Mouse (Mus musculus) neural tube, embryonic 12.5 days (tissue): ENCODE results near the gene Ccdc173. TPM values are rescaled to one million over a fixed set of nuclear protein-coding genes. Genes with fewer than 3 reads are reported as not detected.
A peak's percentile ranks its signal among the peaks of the same experiment; 100 is the strongest.

Experiments
- ATAC-seq: fragments of 200-750 bp; cut with Nextera tagmentation; 2 replicates; pipeline ENCODE4 v1.8.0; 2017; ENCODE audit warnings: low read depth, mild to moderate bottlenecking, moderate TSS enrichment, moderate library complexity; ENCODE audit not compliant: low FRiP score
- H3K27ac ChIP-seq: fragments of 300-500 bp; sonication (generic); 2 replicates; pipeline ENCODE4 v1.5.1; 2016
- H3K27me3 ChIP-seq: fragments of 300-500 bp; sonication (generic); replicated peaks from 2 replicates; pipeline ENCODE4 v1.6.1; 2016; ENCODE audit warnings: mild to moderate bottlenecking
- H3K36me3 ChIP-seq: fragments of 300-500 bp; sonication (generic); 2 replicates; pipeline ENCODE4 v1.6.1; 2016; ENCODE audit warnings: mild to moderate bottlenecking
- H3K4me1 ChIP-seq: fragments of 300-500 bp; sonication (generic); 2 replicates; pipeline ENCODE4 v1.6.1; 2016
- H3K4me2 ChIP-seq: fragments of 300-500 bp; sonication (generic); replicated peaks from 2 replicates; pipeline ENCODE4 v1.6.1; 2016; ENCODE audit warnings: mild to moderate bottlenecking
- H3K4me3 ChIP-seq: fragments of 300-500 bp; sonication (generic); 2 replicates; pipeline ENCODE4 v1.5.1; 2016
- H3K9ac ChIP-seq: fragments of 300-500 bp; sonication (generic); 2 replicates; pipeline ENCODE4 v1.6.1; 2016; ENCODE audit warnings: mild to moderate bottlenecking
- H3K9me3 ChIP-seq: fragments of 300-500 bp; sonication (generic); 2 replicates; pipeline ENCODE4 v1.6.1; 2016; ENCODE audit warnings: mild to moderate bottlenecking
- WGBS: fragments of 180-500 bp; shearing (Covaris S2); methylation state at CpG from one replicate; pipeline ENCODE4 v1.1.7; 2016; 5-methylcytosine and 5-hydroxymethylcytosine counted together
- polyA plus RNA-seq: library from polyadenylated mRNA; unstranded; fragments of >200 nt; fragmentation: Nextera tagmentation; extraction: Ambion mirVana; gene quantifications from 2 replicates; pipeline ENCODE4 v1.2.1, GENCODE M21; 2016

Gene Ccdc173
- polyA plus RNA-seq: 4.4 and 4.7 TPM in 2 replicates

DNA sequence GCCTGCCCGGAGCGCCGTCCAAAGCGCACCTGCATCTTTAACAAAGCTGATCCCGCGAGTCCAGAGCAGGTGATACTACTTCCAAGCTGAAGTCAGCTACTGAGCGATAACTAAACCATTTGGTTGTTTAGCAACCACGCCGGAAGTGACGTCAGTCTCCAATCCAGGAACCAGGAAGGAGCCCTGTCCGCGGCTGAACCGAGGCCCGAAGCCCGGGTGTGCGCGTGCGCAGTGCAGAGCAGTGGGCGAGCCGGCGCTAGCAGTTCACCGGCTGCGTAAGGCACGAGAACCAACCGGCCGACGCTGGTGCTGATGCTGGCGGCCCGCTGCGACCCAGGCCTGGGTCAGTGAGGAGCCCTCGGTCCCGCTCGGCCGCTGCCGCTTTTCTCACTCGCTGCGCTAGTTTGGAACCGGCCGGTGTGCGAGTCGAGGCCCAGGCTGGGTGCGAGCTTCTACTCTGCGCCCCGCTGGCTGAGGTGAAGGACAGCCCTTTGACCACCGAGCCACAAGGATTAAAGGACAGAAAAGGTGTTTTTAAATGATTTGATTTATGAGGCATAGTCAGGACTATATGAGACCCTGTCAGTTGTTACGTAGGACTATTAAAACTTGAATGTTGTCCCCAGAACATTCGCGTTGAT, at the start of gene Ccdc173, which contains the start of gene Phospho2:
Gene Ccdc173, minus strand, starts transcription at position 147 of the 641 bp plus-strand sequence.
Gene Phospho2, plus strand, starts transcription at position 195 of the 641 bp plus-strand sequence.
- WGBS: 2% methylated on average over 48 of the region's 48 CpGs
- peak within 1 kb of the TSS; percentile 69 for H3K4me3 ChIP-seq
- no peaks in the 10 kb centered on the region for H3K27me3 ChIP-seq
- H3K9ac ChIP-seq: peak within 1 kb of the TSS; percentile 82
- peak within 1 kb of the TSS; percentile 83 for H3K4me2 ChIP-seq
- ATAC-seq: peak; percentile 94
- H3K36me3 ChIP-seq: peaks cover 22% of the 10 kb centered on the region
- H3K4me1 ChIP-seq: no peaks in the 10 kb centered on the region
- peak within 1 kb of the TSS; percentile 53; the same call in 1 of the 2 replicates for H3K27ac ChIP-seq
- no peaks in the 10 kb centered on the region for H3K9me3 ChIP-seq

GRCm38 (mm10) chr2:69838707-69839106, 49.3 kb upstream of the Ccdc173 start:
- no peak for ATAC-seq
- Histone ChIP-seq H3K27me3 (no peaks in the 10 kb centered on the region), H3K4me1 (no peaks in the 10 kb centered on the region), H3K9me3 (no peaks in the 10 kb centered on the region), H3K27ac (no peak overlapping the region), H3K4me2 (no peak overlapping the region), H3K9ac (no peak overlapping the region), H3K36me3 (peaks cover 18% of the 10 kb centered on the region), H3K4me3 (no peak overlapping the region)

DNA sequence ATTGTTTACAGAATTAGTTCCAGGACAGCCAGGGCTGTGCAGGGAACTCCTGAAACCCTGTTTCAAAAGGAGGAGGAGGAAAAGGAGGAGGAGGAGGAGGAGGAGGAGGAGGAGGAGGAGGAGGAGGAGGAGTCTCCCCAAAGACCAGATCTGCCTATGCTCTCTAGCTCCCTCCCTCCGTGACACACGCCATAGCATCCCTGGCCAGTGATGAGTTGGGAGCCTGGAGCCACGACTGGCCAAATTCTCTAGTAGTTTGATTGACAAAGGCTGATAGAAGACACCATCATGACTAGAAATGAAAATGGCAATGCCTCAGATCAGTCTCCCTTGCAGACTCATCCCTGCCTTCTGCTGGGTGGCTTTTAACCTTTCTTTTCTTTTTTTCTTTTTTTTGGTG, 48.6 kb upstream of the Ccdc173 start:
- no peaks in the 10 kb centered on the region for H3K27me3 ChIP-seq
- no peak for ATAC-seq

DNA sequence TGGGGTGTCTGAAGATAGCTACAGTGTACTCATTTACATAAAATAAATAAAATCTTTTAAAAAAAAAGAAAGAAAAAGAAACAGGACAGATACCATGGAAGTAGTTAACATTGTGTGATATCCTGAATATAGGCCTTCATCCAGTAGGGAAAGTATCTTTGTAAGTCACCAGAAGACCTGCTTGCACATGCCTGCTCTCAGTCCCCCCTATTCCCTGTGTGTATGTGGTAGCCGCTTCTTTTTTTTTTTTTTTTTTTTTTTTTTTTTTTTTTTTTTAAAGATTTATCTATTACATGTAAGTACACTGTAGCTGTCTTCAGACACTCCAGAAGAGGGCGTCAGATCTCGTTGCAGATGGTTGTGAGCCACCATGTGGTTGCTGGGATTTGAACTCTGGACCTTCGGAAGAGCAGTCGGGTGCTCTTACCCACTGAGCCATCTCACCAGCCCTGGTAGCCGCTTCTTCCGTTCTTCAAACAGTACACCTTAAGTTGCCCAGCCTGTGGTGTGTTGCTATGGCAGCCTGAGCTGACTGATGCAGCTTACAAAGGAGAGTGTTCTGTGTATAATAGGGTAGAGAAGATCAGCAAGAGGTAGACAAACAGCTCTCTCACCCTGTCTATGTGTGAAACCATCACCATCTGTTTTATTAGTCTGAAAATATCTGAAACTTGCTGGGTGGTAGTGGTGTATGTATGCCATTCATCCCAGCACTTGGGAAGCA, 48.0 kb upstream of the Ccdc173 start:
- no peak overlapping the region for H3K27ac ChIP-seq
- no peaks in the 10 kb centered on the region for H3K4me1 ChIP-seq
- no peak for ATAC-seq
- H3K9ac ChIP-seq: no peak overlapping the region
- no peak overlapping the region for H3K4me3 ChIP-seq
- no peaks in the 10 kb centered on the region for H3K9me3 ChIP-seq
- WGBS: 70% methylated on average over 7 of the region's 7 CpGs
- peaks cover 29% of the 10 kb centered on the region for H3K36me3 ChIP-seq
- H3K27me3 ChIP-seq: no peaks in the 10 kb centered on the region
- no peak overlapping the region for H3K4me2 ChIP-seq

More for the DNA sequence above, 48.6 kb upstream of the Ccdc173 start:
- Histone ChIP-seq H3K4me3 (no peak overlapping the region), H3K9me3 (no peaks in the 10 kb centered on the region), H3K9ac (no peak overlapping the region), H3K4me2 (no peak overlapping the region), H3K4me1 (no peaks in the 10 kb centered on the region), H3K36me3 (peaks cover 25% of the 10 kb centered on the region), H3K27ac (no peak overlapping the region)
- 30% methylated on average over 3 of the region's 3 CpGs for WGBS

GRCm38 (mm10) chr2:69830116-69830515, 40.7 kb upstream of the Ccdc173 start:
- H3K36me3 ChIP-seq: peaks cover 25% of the 10 kb centered on the region
- H3K4me3 ChIP-seq: no peak overlapping the region

GRCm38 (mm10) chr2:69829680-69830079, 40.3 kb upstream of the Ccdc173 start:
- Histone ChIP-seq H3K4me3 (no peak overlapping the region), H3K4me2 (no peak overlapping the region), H3K4me1 (peaks cover 1% of the 10 kb centered on the region; the same call in 1 of the 2 replicates), H3K36me3 (peaks cover 25% of the 10 kb centered on the region), H3K27ac (no peak overlapping the region), H3K9me3 (no peaks in the 10 kb centered on the region), H3K9ac (no peak overlapping the region), H3K27me3 (no peaks in the 10 kb centered on the region)
- no peak for ATAC-seq
- WGBS: 93% methylated on average over 2 of the region's 2 CpGs

More at GRCm38 (mm10) chr2:69830116-69830515, 40.7 kb upstream of the Ccdc173 start:
- Histone ChIP-seq H3K4me1 (no peaks in the 10 kb centered on the region; the same call in 1 of the 2 replicates), H3K9ac (no peak overlapping the region), H3K4me2 (no peak overlapping the region), H3K27me3 (no peaks in the 10 kb centered on the region), H3K9me3 (no peaks in the 10 kb centered on the region), H3K27ac (no peak overlapping the region)
- 87% methylated on average over 8 of the region's 8 CpGs for WGBS
- no peak for ATAC-seq

DNA sequence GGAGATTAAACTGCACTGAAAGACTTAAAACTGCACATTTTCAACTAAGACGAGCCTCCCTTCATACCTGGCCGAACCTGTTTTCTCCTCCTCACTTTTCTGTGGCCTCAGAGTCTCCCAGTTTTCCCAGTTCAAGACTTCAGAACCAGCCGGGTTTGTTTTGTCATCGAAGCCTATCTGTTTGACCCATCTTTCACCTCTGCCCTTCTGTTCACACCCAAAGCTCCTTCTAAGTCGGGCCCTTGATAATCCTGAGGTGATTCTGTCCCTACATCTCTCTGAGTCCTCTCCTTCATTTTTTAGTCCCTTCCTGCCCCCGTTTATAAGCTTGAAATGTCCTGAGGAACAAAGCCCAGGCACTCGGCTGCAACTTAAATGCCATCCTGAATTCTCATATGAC, 38.7 kb upstream of the Ccdc173 start:
- ATAC-seq: no peak

DNA sequence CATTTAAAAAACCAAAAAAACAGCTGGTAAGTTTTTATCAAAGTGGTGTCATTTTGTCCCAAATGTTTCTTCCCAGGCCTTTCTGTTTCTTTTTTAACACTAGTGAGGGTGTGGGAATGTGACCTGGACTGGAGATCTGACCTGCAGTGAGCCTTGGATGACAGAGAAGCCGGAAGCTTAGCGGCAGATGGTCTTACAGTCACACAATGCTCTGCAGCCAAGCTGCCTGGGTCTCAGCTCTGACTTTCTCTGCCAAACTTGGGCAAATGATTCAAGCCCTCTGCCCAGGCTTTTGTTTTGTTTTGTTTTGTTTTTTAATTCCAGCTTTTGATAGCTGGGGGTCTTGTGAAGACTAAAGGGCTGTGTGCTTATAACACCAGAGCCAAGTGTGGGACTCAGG, 37.0 kb upstream of the Ccdc173 start:
- no peak overlapping the region for H3K4me3 ChIP-seq
- 65% methylated on average over 2 of the region's 2 CpGs for WGBS
- no peak overlapping the region for H3K4me2 ChIP-seq
- peaks cover 6% of the 10 kb centered on the region for H3K36me3 ChIP-seq
- H3K9me3 ChIP-seq: no peaks in the 10 kb centered on the region
- H3K4me1 ChIP-seq: peaks cover 12% of the 10 kb centered on the region; the same call in 1 of the 2 replicates
- no peak for ATAC-seq
- H3K9ac ChIP-seq: no peak overlapping the region
- no peaks in the 10 kb centered on the region for H3K27me3 ChIP-seq
- H3K27ac ChIP-seq: no peak overlapping the region

More for the DNA sequence above, 38.7 kb upstream of the Ccdc173 start:
- no peak overlapping the region for H3K9ac ChIP-seq
- H3K4me2 ChIP-seq: no peak overlapping the region
- H3K9me3 ChIP-seq: no peaks in the 10 kb centered on the region
- 54% methylated on average over 7 of the region's 7 CpGs for WGBS
- H3K4me3 ChIP-seq: no peak overlapping the region
- H3K27ac ChIP-seq: no peak overlapping the region
- no peaks in the 10 kb centered on the region for H3K27me3 ChIP-seq
- H3K4me1 ChIP-seq: peaks cover 12% of the 10 kb centered on the region; the same call in 1 of the 2 replicates
- H3K36me3 ChIP-seq: peaks cover 11% of the 10 kb centered on the region

DNA sequence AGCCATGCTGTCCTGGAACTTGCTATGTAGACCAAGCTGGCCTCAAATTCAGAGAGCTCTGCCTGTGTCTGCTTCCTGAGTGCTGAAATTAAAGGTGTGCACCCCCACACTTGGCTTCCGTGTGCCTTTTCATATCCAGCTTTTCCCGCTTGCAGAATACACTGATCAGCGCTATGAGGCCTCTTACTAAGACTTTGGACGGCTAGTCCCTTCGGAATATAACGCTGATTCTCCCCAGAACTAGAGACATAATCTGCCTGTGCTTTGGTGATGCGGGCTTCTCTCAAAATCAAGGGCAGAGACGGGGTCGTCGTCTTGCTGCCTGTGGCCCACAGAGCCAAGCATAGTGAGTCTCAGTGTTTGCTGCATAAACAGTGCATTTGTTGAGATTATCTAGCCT, 36.5 kb upstream of the Ccdc173 start:
- no peaks in the 10 kb centered on the region for H3K27me3 ChIP-seq
- no peak overlapping the region for H3K27ac ChIP-seq
- H3K4me3 ChIP-seq: no peak overlapping the region
- no peak overlapping the region for H3K9ac ChIP-seq
- no peaks in the 10 kb centered on the region for H3K9me3 ChIP-seq
- peaks cover 6% of the 10 kb centered on the region for H3K36me3 ChIP-seq
- 87% methylated on average over 10 of the region's 10 CpGs for WGBS
- H3K4me2 ChIP-seq: no peak overlapping the region
- H3K4me1 ChIP-seq: peaks cover 12% of the 10 kb centered on the region; the same call in 1 of the 2 replicates
- no peak for ATAC-seq

DNA sequence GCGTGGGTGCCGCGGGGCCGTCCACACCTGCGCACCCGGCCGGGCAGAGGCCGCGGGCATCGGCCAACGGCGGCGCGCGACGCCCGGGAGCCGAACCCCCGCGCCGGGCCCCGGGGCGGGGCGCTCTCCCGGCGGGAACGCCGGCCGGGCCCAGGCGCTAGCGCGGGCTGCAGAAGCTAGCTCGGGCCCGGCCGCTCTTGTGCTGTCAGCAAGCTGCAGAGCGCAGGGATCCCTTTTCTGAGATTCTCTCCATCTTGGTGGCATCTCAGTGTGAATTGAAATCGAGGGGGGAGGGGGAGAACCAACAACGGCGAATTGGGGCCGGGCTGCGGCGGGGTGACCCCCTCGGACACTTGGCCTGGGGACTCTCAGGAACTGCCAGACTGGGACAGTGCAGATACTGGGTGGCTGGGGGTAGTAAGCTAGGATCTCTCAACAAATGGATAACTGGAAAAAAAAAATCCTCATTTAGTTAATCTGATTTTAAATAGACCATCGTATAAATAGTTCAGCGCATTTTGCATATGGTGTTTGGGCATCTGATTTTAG, 33.8 kb upstream of the Ccdc173 start:
- Histone ChIP-seq H3K9me3 (no peaks in the 10 kb centered on the region), H3K4me3 (peak overlapping the region; percentile 93), H3K9ac (peak overlapping the region; percentile 91), H3K27ac (peak overlapping the region; percentile 79), H3K4me1 (peaks cover 12% of the 10 kb centered on the region; the same call in 1 of the 2 replicates), H3K4me2 (peak overlapping the region; percentile 83), H3K36me3 (no peaks in the 10 kb centered on the region), H3K27me3 (no peaks in the 10 kb centered on the region)
- ATAC-seq: peak; percentile 81
- 3% methylated on average over 45 of the region's 45 CpGs for WGBS

DNA sequence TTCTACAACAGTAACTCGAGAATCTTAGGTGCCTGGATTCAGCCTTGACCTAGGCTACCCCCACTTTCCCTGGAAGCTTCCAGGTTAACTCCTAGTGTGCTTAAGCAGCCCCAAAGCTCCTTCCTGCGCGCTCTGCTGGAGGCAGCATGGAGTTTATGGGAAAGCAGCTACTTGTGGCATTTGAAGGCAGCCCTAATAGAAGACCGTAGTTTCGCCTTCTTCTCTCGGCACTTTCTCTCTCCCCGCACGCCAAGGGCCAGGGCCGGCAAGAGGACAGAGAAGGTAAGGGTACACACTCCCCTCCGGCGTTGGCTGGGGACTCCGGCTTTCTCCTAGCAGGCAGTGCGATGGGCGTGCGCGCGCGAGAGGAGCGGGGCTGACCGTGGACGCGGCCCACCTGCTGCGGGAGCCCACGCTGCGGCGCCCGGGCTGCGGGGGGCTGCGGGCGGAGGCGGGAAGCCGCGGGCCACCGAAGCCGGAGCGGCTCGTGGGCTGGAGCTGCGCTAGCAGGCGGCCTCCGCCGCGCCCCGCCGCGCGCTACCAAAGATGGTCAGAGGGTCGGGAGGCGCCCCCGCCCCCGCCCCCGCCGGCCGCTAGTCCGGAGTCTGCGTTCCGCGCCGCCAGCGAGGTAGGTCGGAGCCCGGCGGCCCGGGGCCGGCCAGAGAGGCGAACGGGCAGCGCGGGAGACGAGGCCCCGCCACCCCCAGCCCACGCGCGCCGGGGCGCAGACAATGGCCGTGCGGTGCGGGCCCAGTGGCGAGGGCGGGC, 33.2 kb upstream of the Ccdc173 start:
- H3K9ac ChIP-seq: peak overlapping the region; percentile 91
- peak; percentile 81 for ATAC-seq
- H3K27ac ChIP-seq: peak overlapping the region; percentile 79
- H3K4me2 ChIP-seq: peak overlapping the region; percentile 83
- no peaks in the 10 kb centered on the region for H3K9me3 ChIP-seq
- peaks cover 12% of the 10 kb centered on the region; the same call in 1 of the 2 replicates for H3K4me1 ChIP-seq
- H3K36me3 ChIP-seq: no peaks in the 10 kb centered on the region
- H3K4me3 ChIP-seq: peak overlapping the region; percentile 93
- no peaks in the 10 kb centered on the region for H3K27me3 ChIP-seq
- WGBS: under 1% methylated on average over 79 of the region's 80 CpGs
